In the genomic region with DNA sequence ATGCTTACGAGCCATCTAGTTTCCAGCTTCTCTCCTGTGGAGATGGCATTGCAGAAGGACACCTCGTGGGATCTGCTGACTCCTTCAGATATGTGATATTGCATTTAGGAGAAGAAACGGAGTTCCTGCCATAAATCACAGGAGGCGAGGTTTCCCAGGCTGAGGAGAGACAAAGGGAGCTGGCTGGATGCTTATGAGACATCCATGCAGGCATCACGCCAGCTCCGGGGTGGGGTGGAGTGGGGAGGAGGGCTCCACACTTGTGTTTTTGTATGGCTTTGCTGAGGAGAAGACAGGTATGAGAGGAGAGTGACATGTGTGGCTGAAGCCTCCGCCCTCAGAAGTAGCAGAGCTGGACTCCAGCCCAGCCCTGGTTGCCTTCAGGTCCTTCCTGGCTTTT, we compare ENCODE assay signal across 15 mouse cellular contexts. TPM values are rescaled to one million over a fixed set of nuclear protein-coding genes. Genes with fewer than 3 reads are reported as not detected.
DNase-seq lines count a peak whose midpoint lies in the region; ATAC-seq lines count a peak whose summit lies in the region.
"Had no signal": no experiment of that assay in that cellular context is flagged by ENCODE, and none has a peak within 500 bp of the region (broad histone marks: within the 10 kb centered on the region; RNA-seq: fewer than 3 reads in every experiment).

No protein-coding gene starts in this region.

- H3K4me3 ChIP-seq in forebrain, embryonic 16.5 days (replicated peaks; ENCODE audit: low read length): no peak overlapping the region
- H3K4me3 ChIP-seq in forebrain, embryonic 10.5 days: no peak overlapping the region
- no peak overlapping the region for H3K4me3 ChIP-seq in intestine, embryonic 16.5 days (ENCODE audit: low read length)
- no peak overlapping the region for H3K4me3 ChIP-seq in intestine, embryonic 15.5 days (replicated peaks)
- H3K4me3 ChIP-seq: midbrain, embryonic 12.5 days had no signal

- no peaks in the 10 kb centered on the region for H3K27me3 ChIP-seq in forebrain, embryonic 16.5 days (replicated peaks; ENCODE audit: control insufficient read depth, insufficient read depth, low read length)
- no peaks in the 10 kb centered on the region for H3K27me3 ChIP-seq in forebrain, embryonic 10.5 days (ENCODE audit: poor library complexity, severe bottlenecking)
- H3K27me3 ChIP-seq in intestine, embryonic 16.5 days (replicated peaks; ENCODE audit: control insufficient read depth, insufficient read depth, low read length): no peaks in the 10 kb centered on the region
- H3K27me3 ChIP-seq in intestine, embryonic 15.5 days (replicated peaks): no peaks in the 10 kb centered on the region
- H3K27me3 ChIP-seq: midbrain, embryonic 12.5 days had no signal

- peaks cover 19% of the 10 kb centered on the region for H3K4me1 ChIP-seq in forebrain, embryonic 16.5 days (replicated peaks; ENCODE audit: control insufficient read depth, insufficient read depth, low read length)
- H3K4me1 ChIP-seq in forebrain, embryonic 10.5 days: peaks cover 18% of the 10 kb centered on the region
- H3K4me1 ChIP-seq in intestine, embryonic 16.5 days (ENCODE audit: control insufficient read depth, insufficient read depth, low read length): peaks cover 5% of the 10 kb centered on the region; the same call in 1 of the 2 replicates
- H3K4me1 ChIP-seq in intestine, embryonic 15.5 days (replicated peaks): peaks cover 8% of the 10 kb centered on the region; the same call in 1 of the 2 replicates

- DNase-seq in forebrain, embryonic 10.5 days (ENCODE audit: extremely low spot score, low spot score): no peak
- peak; percentile 23 for DNase-seq in right cerebral cortex, adult 18-20 months
- DNase-seq in right cerebral cortex, postnatal 10 days (ENCODE audit: low spot score in 2 of 2): no peak
- DNase-seq in lung, postnatal 10 days: no peak
- DNase-seq: cerebellum, adult 2 months; heart, postnatal 4 days; lung, postnatal 36 days; retina, postnatal 1 day had no signal

- ATAC-seq in forebrain, embryonic 16.5 days: no peak
- no peak for ATAC-seq in intestine, embryonic 16.5 days
- ATAC-seq in intestine, embryonic 15.5 days: no peak
- ATAC-seq: activated CD4-positive, CD25-positive, alpha-beta regulatory T cell, adult 4 months had no signal

- H3K4me2 ChIP-seq in forebrain, embryonic 16.5 days (ENCODE audit: low read length): no peak overlapping the region
- H3K4me2 ChIP-seq in intestine, embryonic 16.5 days (ENCODE audit: low read depth, low read length): no peak overlapping the region
- no peak overlapping the region for H3K4me2 ChIP-seq in intestine, embryonic 15.5 days (replicated peaks)
- H3K4me2 ChIP-seq: midbrain, embryonic 12.5 days had no signal

- H3K36me3 ChIP-seq in forebrain, embryonic 16.5 days (ENCODE audit: control insufficient read depth, insufficient read depth): no peaks in the 10 kb centered on the region
- no peaks in the 10 kb centered on the region for H3K36me3 ChIP-seq in forebrain, embryonic 10.5 days (replicated peaks)
- H3K36me3 ChIP-seq in intestine, embryonic 16.5 days (ENCODE audit: control insufficient read depth, insufficient read depth, low read length): no peaks in the 10 kb centered on the region
- H3K36me3 ChIP-seq in intestine, embryonic 15.5 days: no peaks in the 10 kb centered on the region
- H3K36me3 ChIP-seq: G1E; midbrain, embryonic 12.5 days had no signal

- peak overlapping the region; percentile 17; the same call in 1 of the 2 replicates for H3K9ac ChIP-seq in forebrain, embryonic 16.5 days (replicated peaks; ENCODE audit: low read depth, low read length)
- H3K9ac ChIP-seq in intestine, embryonic 16.5 days (ENCODE audit: low read depth, low read length): 0 out of 2 replicates have a peak overlapping the region, but pooled peaks have one; percentile 3
- no peak overlapping the region for H3K9ac ChIP-seq in intestine, embryonic 15.5 days
- H3K9ac ChIP-seq: liver, embryonic 14.5 days; midbrain, embryonic 12.5 days had no signal

- H3K27ac ChIP-seq in forebrain, embryonic 16.5 days (ENCODE audit: low read length): peak overlapping the region; percentile 27; the same call in 1 of the 2 replicates
- no peak overlapping the region for H3K27ac ChIP-seq in forebrain, embryonic 10.5 days
- H3K27ac ChIP-seq in intestine, embryonic 16.5 days (ENCODE audit: low read length): no peak overlapping the region
- no peak overlapping the region for H3K27ac ChIP-seq in intestine, embryonic 15.5 days
- H3K27ac ChIP-seq: liver, embryonic 14.5 days; midbrain, embryonic 12.5 days had no signal

- 51% methylated on average over 7 of the region's 7 CpGs for WGBS in forebrain, embryonic 16.5 days
- WGBS in forebrain, embryonic 10.5 days: 91% methylated on average over 7 of the region's 7 CpGs
- WGBS in intestine, embryonic 16.5 days: 46% methylated on average over 7 of the region's 7 CpGs
- whole genome bisulfite sequencing in intestine, embryonic 15.5 days: 55% methylated on average over 7 of the region's 7 CpGs

- no peaks in the 10 kb centered on the region for H3K9me3 ChIP-seq in forebrain, embryonic 16.5 days (ENCODE audit: control insufficient read depth, low read length)
- H3K9me3 ChIP-seq in forebrain, embryonic 10.5 days: peaks cover 19% of the 10 kb centered on the region; the same call in 1 of the 2 replicates
- H3K9me3 ChIP-seq in intestine, embryonic 16.5 days (ENCODE audit: control insufficient read depth, low read length): no peaks in the 10 kb centered on the region
- H3K9me3 ChIP-seq in intestine, embryonic 15.5 days: no peaks in the 10 kb centered on the region; the same call in 1 of the 2 replicates
- H3K9me3 ChIP-seq: midbrain, embryonic 12.5 days had no signal

RNA-seq across cellular contexts. Expression of a gene that starts 50.3 kb away (rescaled TPM):
- polyA plus RNA-seq in forebrain, embryonic 16.5 days (2015; fragmentation: Nextera tagmentation; extraction: Ambion mirVana): 34.2 and 46.7 TPM in 2 replicates
- 10.5 and 13.9 TPM in 2 replicates for polyA plus RNA-seq in forebrain, embryonic 10.5 days (2016; fragmentation: Nextera tagmentation; extraction: Ambion mirVana)
- polyA plus RNA-seq in intestine, embryonic 16.5 days (2015; fragmentation: Nextera tagmentation; extraction: Ambion mirVana): 11.8 and 12.3 TPM in 2 replicates
- 15.1 and 15.5 TPM in 2 replicates for polyA plus RNA-seq in intestine, embryonic 15.5 days (2015; fragmentation: Nextera tagmentation; extraction: Ambion mirVana)
- polyA plus RNA-seq: G1E had no signal
